Mouse (Mus musculus): ENCODE data around the gene Akap2.
A peak's percentile ranks its signal among the peaks of the same experiment; 100 is the strongest.

Akap2 gene

GRCm38 (mm10) chr4:57717354-57717753 lies at the start of gene Akap2:
TSS of gene Akap2 (plus strand) at chr4:57717657.
- DNase-seq = no peak

GRCm38 (mm10) chr4:57670813-57671469 lies 46.5 kb upstream of the Akap2 start:
- DNase-seq = peak; percentile 47

- DNase-seq = no peak
These were observed 44.9 kb upstream of the Akap2 start for GRCm38 (mm10) chr4:57672541-57672940.

DNA sequence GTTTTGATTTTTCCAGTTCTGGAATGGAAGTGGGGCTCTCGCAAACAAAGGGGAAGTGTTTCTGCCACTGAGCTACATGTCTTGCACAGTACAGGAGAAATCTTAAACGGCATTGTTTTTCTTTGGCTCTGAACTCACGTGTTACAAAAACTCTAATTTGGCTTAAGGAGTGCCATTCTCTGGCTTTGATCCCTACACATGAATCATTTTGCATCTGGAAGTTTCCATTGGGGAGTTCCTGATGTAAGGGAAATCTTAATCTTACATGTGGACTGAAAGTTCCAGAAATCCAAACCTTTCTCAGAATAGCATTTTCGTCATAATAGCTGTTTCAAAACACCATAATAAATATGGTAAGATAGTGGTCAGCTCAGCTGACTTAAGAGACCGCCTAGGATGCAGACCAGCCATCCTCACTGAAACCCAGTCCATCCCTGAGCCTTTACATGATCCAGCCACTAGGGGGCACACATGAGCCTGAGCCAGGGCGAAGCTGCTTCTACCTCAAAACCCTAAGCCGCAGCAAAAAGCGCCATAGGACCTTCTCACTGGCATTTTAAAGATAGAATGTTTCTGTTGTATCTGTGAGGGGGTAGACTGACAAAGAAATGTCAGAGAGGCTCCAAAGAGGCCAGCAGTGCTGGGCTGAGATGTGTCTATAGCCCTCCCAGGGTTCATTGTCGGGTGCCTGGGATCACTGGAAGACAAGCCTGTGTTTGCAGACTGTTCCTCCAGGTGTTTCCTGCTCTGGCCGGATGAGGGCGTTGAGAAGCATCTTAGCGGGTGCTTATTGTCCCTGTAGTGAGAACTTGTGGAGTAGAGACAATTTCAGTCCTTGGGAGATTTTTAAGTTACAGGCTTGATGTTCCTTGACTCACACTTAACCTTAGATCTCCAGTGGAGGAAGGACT lies 44.2 kb upstream of the Akap2 start:
- peak; percentile 92 for DNase-seq

- no peak for DNase-seq
These were observed 43.1 kb upstream of the Akap2 start for GRCm38 (mm10) chr4:57674351-57674750.

DNA sequence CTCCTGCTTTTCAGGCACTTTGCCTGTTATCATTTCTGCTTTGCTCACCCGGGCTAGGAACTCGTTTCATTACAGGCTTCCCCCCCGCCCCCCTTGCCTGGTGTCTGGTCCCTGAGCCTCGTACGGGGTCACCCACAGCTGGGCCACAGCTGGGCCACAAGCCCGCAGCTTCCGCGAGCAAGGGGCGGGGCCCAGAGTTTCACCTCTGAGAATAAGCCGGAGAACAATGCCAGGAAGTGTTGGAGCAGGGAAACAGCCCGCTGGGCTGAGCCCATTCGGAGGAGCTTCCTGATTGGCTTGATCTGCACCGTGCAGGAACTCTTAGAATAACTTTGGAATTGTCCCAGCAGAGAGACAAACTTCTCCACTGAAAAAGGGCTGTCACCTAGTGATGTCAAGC lies 42.1 kb upstream of the Akap2 start:
- DNase-seq = peak; percentile 91

DNA sequence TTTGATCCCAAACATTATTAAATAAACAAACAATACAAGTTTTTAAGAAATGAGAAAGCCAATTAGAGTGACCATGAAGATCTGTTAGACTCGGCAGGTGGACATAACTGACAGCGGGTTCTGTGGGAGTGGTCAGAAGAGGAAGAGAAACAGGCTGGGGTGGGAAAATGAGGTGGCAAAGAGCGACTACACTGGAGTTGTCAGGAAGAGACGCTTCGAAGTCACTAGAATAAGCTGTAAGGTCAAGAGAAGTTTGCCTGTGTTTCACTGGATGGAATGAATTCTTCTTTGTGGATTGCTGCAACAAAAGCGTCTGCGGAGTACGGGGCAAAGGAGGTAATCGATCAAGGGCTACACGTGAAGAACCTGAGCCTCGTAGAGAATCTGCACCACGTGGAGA lies 39.5 kb upstream of the Akap2 start:
- DNase-seq = no peak

- peak; percentile 78 for DNase-seq
These were observed 38.4 kb upstream of the Akap2 start for GRCm38 (mm10) chr4:57678991-57679457.

DNA sequence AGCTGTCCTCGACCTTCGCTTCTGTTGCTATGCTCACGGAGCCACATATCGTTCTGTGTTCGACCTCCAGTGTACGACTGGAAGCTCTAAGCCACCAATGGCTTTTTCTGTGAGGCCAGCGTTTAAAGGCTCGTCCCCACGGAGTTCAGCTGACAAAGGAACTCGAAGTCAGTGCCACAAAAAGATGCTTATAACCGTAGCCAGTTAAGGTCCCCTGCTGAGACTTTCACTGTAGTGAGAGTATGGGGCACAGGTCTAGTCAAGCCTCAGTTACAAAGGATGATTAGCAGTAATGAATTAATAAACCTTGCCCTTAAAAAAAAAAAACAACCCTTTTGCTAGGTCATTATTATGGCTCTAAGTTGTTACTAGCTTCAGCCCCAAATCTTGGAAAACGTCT lies 37.3 kb upstream of the Akap2 start:
- no peak for DNase-seq

GRCm38 (mm10) chr4:57681511-57681910 lies 35.9 kb upstream of the Akap2 start:
- DNase-seq = peak; percentile 68

DNA sequence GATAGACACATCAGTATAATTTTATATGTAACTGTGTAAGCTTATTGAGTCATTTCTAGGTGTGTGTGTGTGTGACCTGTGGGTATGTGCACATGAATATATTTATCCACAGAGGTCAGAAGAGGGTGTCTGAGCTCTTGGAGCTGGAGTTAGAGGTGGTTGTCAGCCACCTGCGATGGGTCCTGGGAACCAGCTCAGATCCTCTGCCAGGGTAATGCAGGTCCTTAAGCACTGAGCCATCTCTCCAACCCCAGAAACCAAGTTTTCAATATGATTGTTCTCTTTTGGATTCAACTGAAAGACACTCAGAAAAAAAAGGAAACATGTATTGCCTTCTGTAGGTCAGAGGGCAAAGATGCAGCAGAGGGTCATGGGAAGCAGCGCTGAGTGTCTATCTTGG lies 35.1 kb upstream of the Akap2 start:
- no peak for DNase-seq

- no peak for DNase-seq
These were observed 34.5 kb upstream of the Akap2 start for GRCm38 (mm10) chr4:57682944-57683343.

DNA sequence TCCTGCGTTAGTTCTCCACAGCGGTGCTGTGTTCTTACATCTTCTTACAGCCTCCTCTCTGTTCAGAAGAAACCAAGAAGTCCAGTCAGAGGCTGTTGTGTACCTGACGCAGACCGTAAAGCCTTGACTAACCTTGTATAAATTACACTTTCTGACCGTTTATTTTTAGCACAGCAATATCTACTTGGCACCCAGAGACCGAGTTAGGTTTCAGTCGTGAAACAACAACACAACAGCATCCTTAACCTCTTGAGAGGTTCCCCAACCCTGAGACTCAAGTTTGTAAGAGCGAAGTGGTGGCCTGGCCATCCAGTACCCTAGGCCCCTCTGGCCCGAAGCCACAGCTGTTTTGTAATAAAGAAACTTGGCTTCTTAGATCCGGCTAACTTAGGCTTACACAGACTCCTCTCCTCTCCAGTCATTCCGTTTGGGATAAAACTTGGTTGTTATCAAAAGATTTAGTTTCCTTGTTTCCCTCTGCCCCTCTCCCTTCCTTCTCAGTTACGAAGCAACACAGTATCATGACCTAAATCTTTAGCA lies 32.7 kb upstream of the Akap2 start:
- DNase-seq = peak; percentile 21

GRCm38 (mm10) chr4:57686736-57687135 lies 30.7 kb upstream of the Akap2 start:
- DNase-seq = no peak

GRCm38 (mm10) chr4:57687583-57687982 lies 29.9 kb upstream of the Akap2 start:
- DNase-seq = no peak

GRCm38 (mm10) chr4:57688131-57688530 lies 29.3 kb upstream of the Akap2 start:
- no peak for DNase-seq

DNA sequence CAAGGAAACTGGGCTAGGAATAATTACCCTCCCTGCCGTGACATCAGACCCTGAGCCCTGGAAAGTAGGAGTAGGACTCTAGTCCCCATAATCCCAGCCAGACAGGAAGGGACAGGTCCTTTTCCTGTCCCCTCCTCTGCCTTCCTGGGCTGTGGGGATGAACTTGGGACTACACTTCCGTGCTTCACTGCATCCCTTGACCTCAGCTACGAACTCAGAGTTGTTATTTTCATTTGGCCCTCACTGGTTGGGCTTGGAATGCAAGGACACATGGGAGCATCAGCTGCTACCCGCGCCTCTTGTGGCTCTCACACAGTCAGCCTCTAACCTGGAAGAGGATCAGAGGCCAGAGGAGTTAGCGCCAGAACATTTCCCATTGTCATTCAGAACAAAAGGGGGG lies 27.5 kb upstream of the Akap2 start:
- DNase-seq = no peak

- DNase-seq = no peak
These were observed 26.7 kb upstream of the Akap2 start for GRCm38 (mm10) chr4:57690805-57691204.

DNA sequence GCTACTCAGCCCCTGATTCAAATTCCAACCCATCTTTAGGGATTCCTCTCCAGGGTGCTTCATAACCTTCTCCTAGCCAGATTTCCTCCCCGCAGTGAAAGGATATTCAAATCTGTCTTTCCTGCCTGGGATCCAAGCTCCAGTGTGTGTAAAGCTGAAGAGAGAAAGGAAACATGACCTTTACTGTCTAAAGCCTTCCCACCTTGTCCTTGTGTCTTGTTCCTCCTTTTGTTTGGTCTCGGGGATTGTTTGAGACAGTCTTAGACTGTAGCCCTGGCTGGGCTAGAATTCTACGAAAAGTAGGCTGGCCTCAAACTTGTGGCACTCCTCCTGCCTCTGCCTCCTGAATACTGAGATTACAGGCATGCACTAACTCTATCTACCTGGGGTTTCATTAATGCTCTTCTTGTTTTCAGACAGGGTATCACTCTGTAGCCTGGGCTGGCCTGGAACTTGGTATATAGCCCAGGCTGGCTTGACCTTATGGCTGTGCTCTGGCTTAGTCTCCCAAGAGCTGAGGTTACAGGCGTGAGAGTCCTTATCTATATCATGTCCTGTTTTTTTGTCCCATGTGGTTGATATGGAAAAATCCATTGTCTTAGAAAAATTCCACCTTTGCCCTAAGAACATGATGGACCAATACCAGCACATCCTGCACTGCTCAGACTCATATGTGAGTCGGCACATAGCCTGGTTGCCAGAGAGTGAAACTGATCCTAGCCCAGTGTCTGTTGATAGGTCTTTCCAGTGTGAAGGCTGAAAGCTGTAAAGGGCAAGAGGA lies 22.9 kb upstream of the Akap2 start:
- no peak for DNase-seq

- no peak for DNase-seq
These were observed 20.5 kb upstream of the Akap2 start for GRCm38 (mm10) chr4:57696955-57697354.

- no peak for DNase-seq
These were observed 19.4 kb upstream of the Akap2 start for GRCm38 (mm10) chr4:57697918-57698611.

GRCm38 (mm10) chr4:57701576-57701975 lies 15.9 kb upstream of the Akap2 start:
- DNase-seq = no peak

Measured in lung, postnatal 10 days (tissue).